Mouse (Mus musculus) liver, embryonic 12.5 days (tissue): ENCODE measurements around the gene Msto1. TPM values are rescaled to one million over a fixed set of nuclear protein-coding genes. Genes with fewer than 3 reads are reported as not detected.
"Not testable (repeated sequence)": the region's sequence is repeated elsewhere in the genome, so short reads cannot be mapped to it uniquely, and the experiment has no call there.

Experiments used
- ATAC-seq: fragments of 200-750 bp; cut with Nextera tagmentation; 2 replicates; pipeline ENCODE4 v1.8.0; 2017; ENCODE audit warnings: moderate number of reproducible peaks, mild to moderate bottlenecking, moderate library complexity
- H3K27ac ChIP-seq: fragments of 300-500 bp; sonication (generic); 2 replicates; pipeline ENCODE4 v1.5.1; 2016; ENCODE audit warnings: mild to moderate bottlenecking
- H3K27me3 ChIP-seq: fragments of 300-500 bp; sonication (generic); replicated peaks from 2 replicates; pipeline ENCODE4 v1.6.1; 2016; ENCODE audit warnings: mild to moderate bottlenecking, moderate library complexity
- H3K36me3 ChIP-seq: fragments of 300-500 bp; sonication (generic); 2 replicates; pipeline ENCODE4 v1.6.1; 2016; ENCODE audit warnings: mild to moderate bottlenecking, moderate library complexity
- H3K4me1 ChIP-seq: fragments of 300-500 bp; sonication (generic); 2 replicates; pipeline ENCODE4 v1.6.1; 2016
- H3K4me2 ChIP-seq: fragments of 300-500 bp; sonication (generic); 2 replicates; pipeline ENCODE4 v1.6.1; 2016; ENCODE audit warnings: mild to moderate bottlenecking, moderate library complexity
- H3K4me3 ChIP-seq: fragments of 300-500 bp; sonication (generic); 2 replicates; pipeline ENCODE4 v1.5.1; 2016; ENCODE audit warnings: mild to moderate bottlenecking, moderate library complexity
- H3K9ac ChIP-seq: fragments of 300-500 bp; sonication (generic); 2 replicates; pipeline ENCODE4 v1.6.1; 2016; ENCODE audit warnings: mild to moderate bottlenecking, moderate library complexity
- H3K9me3 ChIP-seq: fragments of 300-500 bp; sonication (generic); replicated peaks from 2 replicates; pipeline ENCODE4 v1.6.1; 2016; ENCODE audit warnings: mild to moderate bottlenecking, moderate library complexity
- WGBS: fragments of 180-500 bp; shearing (Covaris S2); methylation state at CpG from one replicate; pipeline ENCODE4 v1.1.7; 2016; ENCODE audit not compliant: insufficient replicate concordance; 5-methylcytosine and 5-hydroxymethylcytosine counted together
- polyA plus RNA-seq: library from polyadenylated mRNA; unstranded; fragments of >200 nt; fragmentation: Nextera tagmentation; extraction: Ambion mirVana; gene quantifications from 2 replicates; pipeline ENCODE4 v1.2.1, GENCODE M21; 2016

The Msto1 gene
- polyA plus RNA-seq, 1 experiment from 2014 or later, result 26.5 TPM

- WGBS, result 77% methylated on average over 3 of the region's 3 CpGs
- no peak overlapping the region for H3K4me3 ChIP-seq
- no peak overlapping the region for H3K4me2 ChIP-seq
- H3K27me3 ChIP-seq, result no peaks in the 10 kb centered on the region
- H3K27ac ChIP-seq, result no peak overlapping the region
- peaks cover 100% of the 10 kb centered on the region for H3K36me3 ChIP-seq
- H3K9ac ChIP-seq, result no peak overlapping the region
- H3K4me1 ChIP-seq, result 0 out of 2 replicates have a peak, but pooled peaks cover 5% of the 10 kb centered on the region
- H3K9me3 ChIP-seq, result no peaks in the 10 kb centered on the region
- no peak for ATAC-seq
These were observed 15.7 kb upstream of the Msto1 start for GRCm38 (mm10) chr3:88929501-88929900.

- Histone ChIP-seq H3K4me3 (no peak overlapping the region), H3K9ac (no peak overlapping the region), H3K27me3 (no peaks in the 10 kb centered on the region), H3K36me3 (peaks cover 99% of the 10 kb centered on the region), H3K9me3 (peaks cover 5% of the 10 kb centered on the region; the same call in 1 of the 2 replicates), H3K4me2 (no peak overlapping the region), H3K4me1 (no peaks in the 10 kb centered on the region), H3K27ac (no peak overlapping the region)
- no peak for ATAC-seq
- 82% methylated on average over 2 of the region's 2 CpGs for WGBS
These were observed 11.9 kb upstream of the Msto1 start for GRCm38 (mm10) chr3:88925651-88926050.

- Histone ChIP-seq H3K27ac (no peak overlapping the region), H3K27me3 (no peaks in the 10 kb centered on the region), H3K4me1 (no peaks in the 10 kb centered on the region), H3K9ac (no peak overlapping the region), H3K4me3 (no peak overlapping the region), H3K36me3 (peaks cover 90% of the 10 kb centered on the region), H3K4me2 (no peak overlapping the region), H3K9me3 (peaks cover 5% of the 10 kb centered on the region; the same call in 1 of the 2 replicates)
- WGBS, result 74% methylated on average over 8 of the region's 8 CpGs
- ATAC-seq, result no peak
These were observed 10.3 kb upstream of the Msto1 start for GRCm38 (mm10) chr3:88923989-88924591.

GRCm38 (mm10) chr3:88921411-88921810 lies 7.6 kb upstream of the Msto1 start:
- H3K4me2 ChIP-seq, result no peak overlapping the region
- no peak overlapping the region for H3K4me3 ChIP-seq
- H3K27ac ChIP-seq, result no peak overlapping the region
- H3K36me3 ChIP-seq, result peaks cover 63% of the 10 kb centered on the region
- WGBS, result 89% methylated on average over 9 of the region's 9 CpGs
- H3K9me3 ChIP-seq, result peaks cover 5% of the 10 kb centered on the region; the same call in 1 of the 2 replicates
- no peak overlapping the region for H3K9ac ChIP-seq
- H3K4me1 ChIP-seq, result no peaks in the 10 kb centered on the region
- ATAC-seq, result no peak
- no peaks in the 10 kb centered on the region for H3K27me3 ChIP-seq

GRCm38 (mm10) chr3:88918981-88919380 lies 5.2 kb upstream of the Msto1 start:
- Histone ChIP-seq H3K4me1 (peaks cover 7% of the 10 kb centered on the region), H3K9ac (no peak overlapping the region), H3K4me3 (no peak overlapping the region), H3K27ac (no peak overlapping the region), H3K9me3 (peaks cover 5% of the 10 kb centered on the region; the same call in 1 of the 2 replicates), H3K36me3 (peaks cover 39% of the 10 kb centered on the region), H3K4me2 (no peak overlapping the region), H3K27me3 (no peaks in the 10 kb centered on the region)
- ATAC-seq, result no peak
- 77% methylated on average over 13 of the region's 13 CpGs for WGBS

GRCm38 (mm10) chr3:88914384-88914810 lies 598 bp upstream of the Msto1 start:
- Histone ChIP-seq H3K27ac (peak overlapping the region; percentile 77), H3K4me1 (peaks cover 20% of the 10 kb centered on the region), H3K36me3 (peaks cover 32% of the 10 kb centered on the region), H3K27me3 (no peaks in the 10 kb centered on the region), H3K4me2 (peak overlapping the region; percentile 96), H3K4me3 (peak overlapping the region; percentile 74), H3K9ac (peak overlapping the region; percentile 79), H3K9me3 (no peaks in the 10 kb centered on the region)
- ATAC-seq, result no peak
- 27% methylated on average over 8 of the region's 8 CpGs for WGBS

- Histone ChIP-seq H3K9me3 (no peaks in the 10 kb centered on the region), H3K4me3 (peak overlapping the region; percentile 74), H3K36me3 (peaks cover 50% of the 10 kb centered on the region), H3K4me2 (peak overlapping the region; percentile 96), H3K9ac (peak overlapping the region; percentile 79; the same call in 1 of the 2 replicates), H3K27me3 (no peaks in the 10 kb centered on the region), H3K27ac (no peak overlapping the region), H3K4me1 (peaks cover 20% of the 10 kb centered on the region)
- 80% methylated on average over 7 of the region's 7 CpGs for WGBS
- no peak for ATAC-seq
These were observed 1.2 kb downstream of the Msto1 start for GRCm38 (mm10) chr3:88912585-88912984.

GRCm38 (mm10) chr3:88906393-88907159 lies 7.2 kb downstream of the Msto1 start:
- Histone ChIP-seq H3K36me3 (peaks cover 99% of the 10 kb centered on the region), H3K4me3 (no peak overlapping the region), H3K9ac (no peak overlapping the region), H3K4me1 (no peaks in the 10 kb centered on the region), H3K27ac (no peak overlapping the region), H3K9me3 (no peaks in the 10 kb centered on the region), H3K4me2 (no peak overlapping the region), H3K27me3 (no peaks in the 10 kb centered on the region)
- WGBS, result 80% methylated on average over 6 of the region's 6 CpGs
- ATAC-seq, result no peak

- ATAC-seq, result no peak
- Histone ChIP-seq H3K27ac (no peak overlapping the region), H3K4me2 (no peak overlapping the region), H3K4me3 (no peak overlapping the region), H3K9ac (no peak overlapping the region), H3K27me3 (no peaks in the 10 kb centered on the region), H3K9me3 (no peaks in the 10 kb centered on the region), H3K4me1 (no peaks in the 10 kb centered on the region), H3K36me3 (peaks cover 97% of the 10 kb centered on the region)
- WGBS, result 84% methylated on average over 2 of the region's 2 CpGs
These were observed 8.1 kb downstream of the Msto1 start for GRCm38 (mm10) chr3:88905741-88906140.

- no peak overlapping the region for H3K4me2 ChIP-seq
- 71% methylated on average over 6 of the region's 6 CpGs for WGBS
- no peak overlapping the region for H3K9ac ChIP-seq
- no peak overlapping the region for H3K4me3 ChIP-seq
- no peaks in the 10 kb centered on the region for H3K27me3 ChIP-seq
- no peak overlapping the region for H3K27ac ChIP-seq
- H3K9me3 ChIP-seq, result no peaks in the 10 kb centered on the region
- no peaks in the 10 kb centered on the region for H3K4me1 ChIP-seq
- no peak for ATAC-seq
- H3K36me3 ChIP-seq, result peaks cover 96% of the 10 kb centered on the region
These were observed 8.6 kb downstream of the Msto1 start for GRCm38 (mm10) chr3:88905209-88905608.

GRCm38 (mm10) chr3:88904803-88905202 lies 9.0 kb downstream of the Msto1 start:
- Histone ChIP-seq H3K4me2 (no peak overlapping the region), H3K27ac (no peak overlapping the region), H3K4me3 (no peak overlapping the region), H3K9me3 (no peaks in the 10 kb centered on the region), H3K4me1 (no peaks in the 10 kb centered on the region), H3K27me3 (no peaks in the 10 kb centered on the region), H3K36me3 (peaks cover 93% of the 10 kb centered on the region), H3K9ac (no peak overlapping the region)
- no peak for ATAC-seq
- WGBS, result 77% methylated on average over 3 of the region's 3 CpGs

- H3K4me1 ChIP-seq, ATAC-seq, H3K4me2 ChIP-seq, H3K9me3 ChIP-seq, H3K9ac ChIP-seq, H3K27me3 ChIP-seq, H3K4me3 ChIP-seq, H3K27ac ChIP-seq: not testable (repeated sequence)
- H3K36me3 ChIP-seq, result peaks cover 41% of the 10 kb centered on the region
- WGBS, result 81% methylated on average over 7 of the region's 7 CpGs
These were observed 20.8 kb downstream of the Msto1 start for GRCm38 (mm10) chr3:88893011-88893410.
